Mouse (Mus musculus) neural tube, embryonic 12.5 days (tissue): ENCODE measurements around the gene Acer1. TPM values are rescaled to one million over a fixed set of nuclear protein-coding genes. Genes with fewer than 3 reads are reported as not detected.
"Not testable (repeated sequence)": the region's sequence is repeated elsewhere in the genome, so short reads cannot be mapped to it uniquely, and the experiment has no call there.

ENCODE experiments used
- ATAC-seq: fragments of 200-750 bp; cut with Nextera tagmentation; 2 replicates; pipeline ENCODE4 v1.8.0; 2017; ENCODE audit warnings: low read depth, mild to moderate bottlenecking, moderate TSS enrichment, moderate library complexity; ENCODE audit not compliant: low FRiP score
- H3K27ac ChIP-seq: fragments of 300-500 bp; sonication (generic); 2 replicates; pipeline ENCODE4 v1.5.1; 2016
- H3K27me3 ChIP-seq: fragments of 300-500 bp; sonication (generic); replicated peaks from 2 replicates; pipeline ENCODE4 v1.6.1; 2016; ENCODE audit warnings: mild to moderate bottlenecking
- H3K36me3 ChIP-seq: fragments of 300-500 bp; sonication (generic); 2 replicates; pipeline ENCODE4 v1.6.1; 2016; ENCODE audit warnings: mild to moderate bottlenecking
- H3K4me1 ChIP-seq: fragments of 300-500 bp; sonication (generic); 2 replicates; pipeline ENCODE4 v1.6.1; 2016
- H3K4me2 ChIP-seq: fragments of 300-500 bp; sonication (generic); replicated peaks from 2 replicates; pipeline ENCODE4 v1.6.1; 2016; ENCODE audit warnings: mild to moderate bottlenecking
- H3K4me3 ChIP-seq: fragments of 300-500 bp; sonication (generic); 2 replicates; pipeline ENCODE4 v1.5.1; 2016
- H3K9ac ChIP-seq: fragments of 300-500 bp; sonication (generic); 2 replicates; pipeline ENCODE4 v1.6.1; 2016; ENCODE audit warnings: mild to moderate bottlenecking
- H3K9me3 ChIP-seq: fragments of 300-500 bp; sonication (generic); 2 replicates; pipeline ENCODE4 v1.6.1; 2016; ENCODE audit warnings: mild to moderate bottlenecking
- WGBS: fragments of 180-500 bp; shearing (Covaris S2); methylation state at CpG from one replicate; pipeline ENCODE4 v1.1.7; 2016; 5-methylcytosine and 5-hydroxymethylcytosine counted together
- polyA plus RNA-seq: library from polyadenylated mRNA; unstranded; fragments of >200 nt; fragmentation: Nextera tagmentation; extraction: Ambion mirVana; gene quantifications from 2 replicates; pipeline ENCODE4 v1.2.1, GENCODE M21; 2016

Acer1 gene
- polyA plus RNA-seq, 1 experiment from 2014 or later, result not detected

DNA sequence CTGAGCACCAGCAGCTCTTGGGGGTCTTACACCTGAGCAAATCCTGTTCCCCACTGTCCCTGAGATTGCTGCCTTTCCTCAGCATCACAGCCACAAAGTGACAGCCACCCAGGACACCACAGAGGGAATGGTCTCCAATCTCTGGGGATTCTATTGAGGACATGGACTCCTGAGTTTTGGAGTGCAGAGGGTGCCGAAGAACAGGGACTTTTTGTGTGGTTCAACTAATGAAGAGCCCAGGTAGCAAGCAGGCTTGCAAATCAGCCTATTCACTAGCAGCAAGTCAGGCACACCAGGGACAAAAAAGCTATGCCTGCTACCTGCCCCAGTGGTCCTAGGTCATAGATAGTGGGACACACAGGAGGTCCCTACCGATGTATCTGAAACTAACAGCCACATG, 48.5 kb downstream of the Acer1 start:
- H3K4me3 ChIP-seq, result 0 out of 2 replicates have a peak overlapping the region, but pooled peaks have one; percentile 16
- peak overlapping the region; percentile 99 for H3K9ac ChIP-seq
- no peaks in the 10 kb centered on the region for H3K9me3 ChIP-seq
- H3K4me2 ChIP-seq, result peak overlapping the region; percentile 89
- 96% methylated on average over 2 of the region's 2 CpGs for WGBS
- H3K27ac ChIP-seq, result no peak overlapping the region
- H3K36me3 ChIP-seq, result no peaks in the 10 kb centered on the region
- H3K27me3 ChIP-seq, result no peaks in the 10 kb centered on the region; the same call in 1 of the 2 replicates
- ATAC-seq, result no peak
- peaks cover 38% of the 10 kb centered on the region for H3K4me1 ChIP-seq

DNA sequence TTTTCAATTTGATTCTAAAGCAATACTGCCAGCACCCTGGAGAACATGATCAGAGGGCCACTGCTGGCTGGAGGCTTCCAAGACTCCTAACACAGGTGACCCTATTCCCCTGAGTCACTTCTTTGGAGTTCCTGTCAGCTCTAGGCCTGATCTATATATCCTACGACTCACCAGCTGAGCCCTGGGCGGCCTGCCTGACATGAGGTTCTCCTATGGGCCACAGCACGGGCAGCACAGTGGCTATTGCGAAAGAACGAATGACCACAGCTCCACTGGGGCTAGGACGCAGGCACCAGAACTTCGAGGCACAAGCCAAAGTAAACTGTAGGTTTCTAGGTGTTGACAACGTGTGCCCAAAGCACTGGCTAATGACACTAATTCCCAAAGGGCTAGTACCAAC, 51.9 kb downstream of the Acer1 start:
- Histone ChIP-seq H3K27ac (no peak overlapping the region), H3K9me3 (no peaks in the 10 kb centered on the region), H3K4me1 (peaks cover 35% of the 10 kb centered on the region), H3K4me2 (no peak overlapping the region), H3K27me3 (no peaks in the 10 kb centered on the region), H3K4me3 (no peak overlapping the region), H3K9ac (no peak overlapping the region), H3K36me3 (peaks cover 18% of the 10 kb centered on the region)
- no peak for ATAC-seq
- WGBS, result 87% methylated on average over 8 of the region's 8 CpGs

- Histone ChIP-seq H3K27ac (no peak overlapping the region), H3K9ac (no peak overlapping the region), H3K4me1 (peaks cover 33% of the 10 kb centered on the region), H3K27me3 (no peaks in the 10 kb centered on the region), H3K36me3 (peaks cover 23% of the 10 kb centered on the region), H3K4me3 (no peak overlapping the region), H3K9me3 (no peaks in the 10 kb centered on the region), H3K4me2 (no peak overlapping the region)
- ATAC-seq, result no peak
- 77% methylated on average over 1 of the region's 1 CpGs for WGBS
Observed at GRCm38 (mm10) chr17:56929530-56929929, 52.4 kb downstream of the Acer1 start.

GRCm38 (mm10) chr17:56929101-56929500, 52.8 kb downstream of the Acer1 start:
- peaks cover 27% of the 10 kb centered on the region for H3K36me3 ChIP-seq
- no peak overlapping the region for H3K9ac ChIP-seq
- no peaks in the 10 kb centered on the region for H3K27me3 ChIP-seq
- H3K9me3 ChIP-seq, result no peaks in the 10 kb centered on the region
- no peak overlapping the region for H3K27ac ChIP-seq
- H3K4me3 ChIP-seq, result no peak overlapping the region
- H3K4me2 ChIP-seq, result no peak overlapping the region
- ATAC-seq, result no peak
- H3K4me1 ChIP-seq, result peaks cover 29% of the 10 kb centered on the region

DNA sequence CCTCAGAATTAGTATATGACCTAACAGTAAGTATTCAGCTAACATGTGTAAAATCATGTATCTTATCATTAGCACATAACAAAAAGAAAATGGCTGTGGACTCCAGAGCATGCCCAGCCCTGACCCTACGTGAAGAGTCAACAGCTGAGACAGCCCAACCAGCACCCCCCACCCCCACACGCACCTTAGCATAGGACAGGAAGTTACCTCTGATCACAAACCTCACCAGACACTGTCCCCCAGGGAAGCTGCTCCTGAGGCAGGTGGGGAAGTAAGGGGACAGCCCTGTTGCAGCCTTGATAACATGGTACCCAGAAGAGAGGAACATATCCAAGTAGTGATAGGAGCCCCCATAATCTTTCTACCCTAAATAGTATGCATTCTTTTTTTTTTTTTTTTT, 55.9 kb downstream of the Acer1 start:
- no peak for ATAC-seq
- Histone ChIP-seq H3K9me3 (no peaks in the 10 kb centered on the region), H3K4me1 (peaks cover 7% of the 10 kb centered on the region), H3K9ac (no peak overlapping the region), H3K27me3 (no peaks in the 10 kb centered on the region), H3K4me2 (no peak overlapping the region), H3K27ac (no peak overlapping the region), H3K4me3 (no peak overlapping the region), H3K36me3 (peaks cover 48% of the 10 kb centered on the region)
- 94% methylated on average over 2 of the region's 2 CpGs for WGBS

- peaks cover 76% of the 10 kb centered on the region for H3K36me3 ChIP-seq
- ATAC-seq, result no peak
- 79% methylated on average over 3 of the region's 3 CpGs for WGBS
- no peak overlapping the region for H3K9ac ChIP-seq
- H3K9me3 ChIP-seq, result no peaks in the 10 kb centered on the region
- no peaks in the 10 kb centered on the region for H3K27me3 ChIP-seq
- no peak overlapping the region for H3K4me3 ChIP-seq
- H3K4me1 ChIP-seq, result no peaks in the 10 kb centered on the region
- H3K4me2 ChIP-seq, result no peak overlapping the region
- no peak overlapping the region for H3K27ac ChIP-seq
Observed at GRCm38 (mm10) chr17:56919725-56920124, 62.2 kb downstream of the Acer1 start.

DNA sequence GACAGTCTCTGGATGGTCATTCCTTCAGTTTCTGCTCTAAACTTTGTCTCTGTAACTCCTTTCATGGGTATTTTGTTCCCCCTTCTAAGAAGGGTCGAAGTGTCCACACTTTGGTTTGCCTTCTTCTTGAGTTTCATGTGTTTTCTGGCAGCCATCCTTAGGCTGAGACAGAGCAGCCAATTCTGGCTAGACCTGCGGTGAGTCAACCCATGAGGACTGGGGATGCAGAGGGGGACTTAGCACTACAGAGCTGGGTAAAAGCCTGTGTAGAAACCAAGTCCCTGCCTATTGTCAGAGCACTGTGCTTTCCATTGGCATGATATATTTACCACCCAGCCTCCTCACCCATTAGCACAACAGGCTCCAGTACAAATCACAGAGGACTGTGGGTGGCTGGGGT, 64.8 kb downstream of the Acer1 start:
- Histone ChIP-seq H3K4me1 (no peaks in the 10 kb centered on the region), H3K9ac (no peak overlapping the region), H3K9me3 (no peaks in the 10 kb centered on the region), H3K36me3 (peaks cover 83% of the 10 kb centered on the region), H3K27me3 (no peaks in the 10 kb centered on the region), H3K4me2 (no peak overlapping the region), H3K27ac (no peak overlapping the region), H3K4me3 (no peak overlapping the region)
- WGBS, result 97% methylated on average over 2 of the region's 2 CpGs
- no peak for ATAC-seq

DNA sequence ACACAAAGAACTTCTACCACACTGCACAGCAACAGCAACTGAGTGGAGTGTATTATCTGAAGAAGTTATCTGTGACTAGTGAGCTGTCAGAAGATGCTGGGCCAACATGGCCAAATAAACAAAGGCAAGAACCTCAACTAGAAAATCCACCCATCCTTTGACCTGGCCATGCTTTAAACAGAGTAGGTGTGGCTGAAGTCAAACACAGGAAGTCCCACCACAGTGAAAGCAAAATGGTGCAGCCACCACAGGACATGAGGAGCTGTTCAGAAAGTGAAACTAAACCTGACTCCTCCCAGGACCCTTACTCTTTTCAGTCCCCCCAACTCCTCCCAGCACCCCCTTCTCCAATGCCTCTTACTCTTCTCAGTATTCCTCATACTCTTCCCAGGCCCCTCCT, 68.5 kb downstream of the Acer1 start:
- Histone ChIP-seq H3K9me3 (no peaks in the 10 kb centered on the region), H3K27ac (no peak overlapping the region), H3K36me3 (peaks cover 77% of the 10 kb centered on the region), H3K4me2 (no peak overlapping the region), H3K9ac (no peak overlapping the region), H3K4me3 (no peak overlapping the region), H3K27me3 (no peaks in the 10 kb centered on the region), H3K4me1 (no peaks in the 10 kb centered on the region)
- ATAC-seq, result no peak

DNA sequence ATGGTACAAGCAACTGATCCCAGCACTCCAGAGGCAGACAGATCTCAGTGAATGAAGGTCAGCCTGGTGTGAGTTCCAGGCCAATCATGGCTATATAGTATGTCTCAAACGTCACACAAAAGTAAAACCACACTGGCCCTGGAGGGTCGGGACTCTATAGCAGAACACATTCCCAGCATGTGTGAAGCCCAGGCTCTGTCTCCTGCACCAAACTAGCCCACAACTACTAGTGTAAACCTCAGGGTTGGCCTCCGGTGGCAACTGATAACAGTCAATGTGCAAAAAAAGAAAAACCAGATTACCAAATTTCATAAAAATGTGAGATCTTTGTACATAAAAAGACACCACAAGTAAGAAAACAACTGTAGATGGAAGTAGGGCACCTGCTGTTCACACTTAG, 68.9 kb downstream of the Acer1 start:
- H3K36me3 ChIP-seq, result peaks cover 79% of the 10 kb centered on the region
- WGBS, result 90% methylated on average over 3 of the region's 3 CpGs
- no peak overlapping the region for H3K4me2 ChIP-seq

DNA sequence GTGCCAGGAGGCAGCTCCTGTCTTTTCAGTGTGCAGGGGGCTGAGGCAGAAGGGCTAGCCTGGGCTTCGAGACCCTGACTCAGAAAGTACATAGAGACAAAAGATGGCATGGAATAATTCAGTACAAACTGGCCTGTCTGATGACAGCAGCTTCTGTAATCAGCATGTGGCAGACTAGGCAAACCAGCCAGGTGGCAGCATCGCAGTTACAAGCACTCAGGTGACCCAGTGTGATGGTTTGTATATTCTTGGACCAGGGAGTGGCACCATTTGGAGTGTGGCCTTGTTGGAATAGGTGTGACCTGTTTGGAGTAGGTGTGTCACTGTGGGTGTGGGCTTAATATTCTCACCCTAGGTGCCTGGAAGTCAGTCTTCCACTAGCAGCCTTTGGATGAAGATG, 72.2 kb downstream of the Acer1 start:
- not testable (repeated sequence) for H3K9me3 ChIP-seq, ATAC-seq, H3K4me2 ChIP-seq, H3K4me3 ChIP-seq, H3K27me3 ChIP-seq, H3K27ac ChIP-seq, H3K9ac ChIP-seq, H3K4me1 ChIP-seq
- H3K36me3 ChIP-seq, result peaks cover 68% of the 10 kb centered on the region
- 94% methylated on average over 2 of the region's 2 CpGs for WGBS

More for the DNA sequence above, 68.9 kb downstream of the Acer1 start:
- Histone ChIP-seq H3K27me3 (no peaks in the 10 kb centered on the region), H3K4me1 (no peaks in the 10 kb centered on the region), H3K9ac (no peak overlapping the region), H3K9me3 (no peaks in the 10 kb centered on the region), H3K27ac (no peak overlapping the region), H3K4me3 (no peak overlapping the region)
- no peak for ATAC-seq

DNA sequence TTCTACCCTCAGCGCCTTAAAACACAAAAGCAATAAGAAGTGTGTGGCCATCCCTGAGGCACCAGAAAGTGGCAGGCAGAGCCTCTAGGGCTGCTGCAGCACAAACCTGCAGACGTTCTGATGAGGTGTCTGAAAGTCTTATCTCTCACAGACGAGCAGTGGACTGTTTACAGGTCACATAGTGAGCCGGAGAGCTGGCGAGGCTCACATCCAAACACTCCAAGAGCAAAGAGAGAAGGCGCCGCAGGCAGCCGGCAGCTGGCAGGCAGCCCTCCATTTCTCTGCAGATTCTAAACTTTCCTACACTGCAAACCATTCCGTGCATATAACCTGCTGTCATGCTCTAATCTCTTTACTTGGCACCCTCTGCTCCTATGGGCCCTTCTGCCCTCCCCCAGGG, 74.0 kb downstream of the Acer1 start:
- Histone ChIP-seq H3K4me1 (no peaks in the 10 kb centered on the region), H3K9ac (no peak overlapping the region), H3K27me3 (no peaks in the 10 kb centered on the region), H3K9me3 (no peaks in the 10 kb centered on the region), H3K4me3 (no peak overlapping the region), H3K27ac (no peak overlapping the region), H3K36me3 (peaks cover 65% of the 10 kb centered on the region), H3K4me2 (no peak overlapping the region)
- 93% methylated on average over 9 of the region's 9 CpGs for WGBS
- no peak for ATAC-seq

GRCm38 (mm10) chr17:56907096-56907495, 74.8 kb downstream of the Acer1 start:
- Histone ChIP-seq H3K4me1 (no peaks in the 10 kb centered on the region), H3K9ac (no peak overlapping the region), H3K27me3 (no peaks in the 10 kb centered on the region), H3K4me3 (no peak overlapping the region), H3K4me2 (no peak overlapping the region), H3K27ac (no peak overlapping the region), H3K9me3 (no peaks in the 10 kb centered on the region), H3K36me3 (peaks cover 67% of the 10 kb centered on the region)
- 90% methylated on average over 5 of the region's 5 CpGs for WGBS
- ATAC-seq, result no peak

GRCm38 (mm10) chr17:56906166-56906565, 75.8 kb downstream of the Acer1 start:
- ATAC-seq, result no peak
- Histone ChIP-seq H3K27me3 (no peaks in the 10 kb centered on the region), H3K27ac (no peak overlapping the region), H3K9ac (no peak overlapping the region), H3K36me3 (peaks cover 69% of the 10 kb centered on the region), H3K9me3 (no peaks in the 10 kb centered on the region), H3K4me3 (no peak overlapping the region), H3K4me1 (no peaks in the 10 kb centered on the region), H3K4me2 (no peak overlapping the region)
- WGBS, result 92% methylated on average over 3 of the region's 3 CpGs
